Comparison of ENCODE assay signal across 11 mouse cellular contexts in the genomic region with DNA sequence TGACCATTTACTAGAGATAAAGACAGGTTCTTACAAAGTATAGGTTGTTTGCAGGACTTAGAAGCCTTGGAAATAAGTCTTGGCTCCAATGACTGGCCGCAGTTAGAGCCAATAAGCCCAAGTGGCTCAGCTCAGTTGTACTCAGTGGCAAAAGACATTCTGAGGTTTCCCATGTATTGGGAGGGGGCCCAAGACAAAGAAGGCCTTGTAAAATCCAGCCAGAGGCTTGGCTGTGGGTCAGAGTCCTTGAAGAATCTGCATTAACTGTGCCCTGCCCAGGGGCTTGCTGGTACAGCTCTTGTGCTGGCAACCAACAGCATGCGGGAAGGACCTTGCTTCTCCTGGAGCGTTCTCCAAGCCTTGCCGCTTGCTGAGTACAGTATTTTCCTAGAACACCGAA.
DNase-seq lines count a peak whose midpoint lies in the region; ATAC-seq and TF ChIP-seq lines count a peak whose summit lies in the region.
"Had no signal": no experiment of that assay in that cellular context is flagged by ENCODE, and none has a peak within 500 bp of the region (broad histone marks: within the 10 kb centered on the region; RNA-seq: fewer than 3 reads in every experiment).

No protein-coding gene starts in this region.

- DNase-seq in hindbrain, embryonic 10.5 days (ENCODE audit: low spot score) = no peak
- DNase-seq in neural tube, embryonic 10.5 days (ENCODE audit: extremely low spot score, low spot score) = no peak
- peak; percentile 41 to 71 for DNase-seq in layer of hippocampus, adult 2 months (ENCODE audit: low spot score in 2 of 2)
- peak; percentile 32 for DNase-seq in right cerebral cortex, postnatal 4 days
- no peak for DNase-seq in urinary bladder, postnatal 36 days (ENCODE audit: low spot score in 2 of 2)
- DNase-seq: kidney, postnatal 25 days had no signal

- H3K36me3 ChIP-seq in hindbrain, embryonic 15.5 days = no peaks in the 10 kb centered on the region
- no peaks in the 10 kb centered on the region for H3K36me3 ChIP-seq in hindbrain, embryonic 10.5 days
- H3K36me3 ChIP-seq in neural tube, embryonic 14.5 days (ENCODE audit: control insufficient read depth, insufficient read depth, low read length) = no peaks in the 10 kb centered on the region
- H3K36me3 ChIP-seq: heart, embryonic 15.5 days; liver, embryonic 15.5 days; neural tube, embryonic 12.5 days had no signal

- H3K9ac ChIP-seq in hindbrain, embryonic 15.5 days = no peak overlapping the region
- H3K9ac ChIP-seq in neural tube, embryonic 14.5 days (replicated peaks; ENCODE audit: low read depth, low read length) = no peak overlapping the region
- H3K9ac ChIP-seq: heart, embryonic 15.5 days; liver, embryonic 15.5 days; neural tube, embryonic 12.5 days had no signal

- H3K27ac ChIP-seq in hindbrain, embryonic 15.5 days (replicated peaks) = peak overlapping the region; percentile 57; the same call in 1 of the 2 replicates
- H3K27ac ChIP-seq in hindbrain, embryonic 10.5 days = no peak overlapping the region
- no peak overlapping the region for H3K27ac ChIP-seq in neural tube, embryonic 14.5 days (ENCODE audit: low read depth, low read length)
- peak overlapping the region; percentile 80 for H3K27ac ChIP-seq in layer of hippocampus, adult 2 months
- H3K27ac ChIP-seq: heart, embryonic 15.5 days; liver, embryonic 15.5 days; neural tube, embryonic 12.5 days had no signal

- H3K4me1 ChIP-seq in hindbrain, embryonic 15.5 days (replicated peaks) = no peaks in the 10 kb centered on the region
- H3K4me1 ChIP-seq in hindbrain, embryonic 10.5 days (replicated peaks) = no peaks in the 10 kb centered on the region
- no peaks in the 10 kb centered on the region for H3K4me1 ChIP-seq in neural tube, embryonic 14.5 days (ENCODE audit: control insufficient read depth, insufficient read depth, low read length)
- H3K4me1 ChIP-seq: liver, embryonic 15.5 days; neural tube, embryonic 12.5 days had no signal

- TF ChIP-seq CTCF in layer of hippocampus, adult 2 months (conservative IDR thresholded peaks at IDR 0.05) = no peak

- peak; percentile 87 for ATAC-seq in hindbrain, embryonic 15.5 days (ENCODE audit: low FRiP score, low read depth)
- ATAC-seq in neural tube, embryonic 14.5 days (ENCODE audit: low read depth) = peak; percentile 58

- H3K9me3 ChIP-seq in hindbrain, embryonic 15.5 days = no peaks in the 10 kb centered on the region
- no peaks in the 10 kb centered on the region for H3K9me3 ChIP-seq in hindbrain, embryonic 10.5 days
- no peaks in the 10 kb centered on the region for H3K9me3 ChIP-seq in neural tube, embryonic 14.5 days (ENCODE audit: control insufficient read depth, low read length)
- H3K9me3 ChIP-seq: heart, embryonic 15.5 days; liver, embryonic 15.5 days; neural tube, embryonic 12.5 days had no signal

- H3K27me3 ChIP-seq in hindbrain, embryonic 15.5 days = no peaks in the 10 kb centered on the region
- no peaks in the 10 kb centered on the region for H3K27me3 ChIP-seq in hindbrain, embryonic 10.5 days (ENCODE audit: insufficient read depth, poor library complexity, severe bottlenecking)
- H3K27me3 ChIP-seq in neural tube, embryonic 14.5 days (ENCODE audit: control insufficient read depth, insufficient read depth, low read length) = no peaks in the 10 kb centered on the region
- H3K27me3 ChIP-seq: heart, embryonic 15.5 days; liver, embryonic 15.5 days; neural tube, embryonic 12.5 days had no signal

- no peak overlapping the region for H3K4me3 ChIP-seq in hindbrain, embryonic 15.5 days
- no peak overlapping the region for H3K4me3 ChIP-seq in hindbrain, embryonic 10.5 days
- no peak overlapping the region for H3K4me3 ChIP-seq in neural tube, embryonic 14.5 days (ENCODE audit: low read depth, low read length)
- H3K4me3 ChIP-seq in layer of hippocampus, adult 2 months = no peak overlapping the region
- H3K4me3 ChIP-seq: heart, embryonic 15.5 days; liver, embryonic 15.5 days; neural tube, embryonic 12.5 days had no signal

- WGBS in hindbrain, embryonic 15.5 days = 85% methylated on average over 5 of the region's 5 CpGs
- 90% methylated on average over 5 of the region's 5 CpGs for WGBS in hindbrain, embryonic 10.5 days
- 92% methylated on average over 5 of the region's 5 CpGs for WGBS in neural tube, embryonic 14.5 days

- H3K4me2 ChIP-seq in hindbrain, embryonic 15.5 days = no peak overlapping the region
- H3K4me2 ChIP-seq in neural tube, embryonic 14.5 days (ENCODE audit: low read depth, low read length) = no peak overlapping the region
- H3K4me2 ChIP-seq: heart, embryonic 15.5 days; liver, embryonic 15.5 days; neural tube, embryonic 12.5 days had no signal

Comparison
In these comparisons a context has a peak if more than half of its experiments do, and no peak if none do; other contexts are left out.
1. H3K27ac ChIP-seq: peak in hindbrain, embryonic 15.5 days (single experiment) and layer of hippocampus, adult 2 months (single experiment); none in hindbrain, embryonic 10.5 days (single experiment) and neural tube, embryonic 14.5 days (single experiment).
2. DNase-seq: peak in layer of hippocampus, adult 2 months (2 of 2) and right cerebral cortex, postnatal 4 days (single experiment); none in hindbrain, embryonic 10.5 days (single experiment), neural tube, embryonic 10.5 days (single experiment) and urinary bladder, postnatal 36 days (0 of 2).